12 mouse cellular contexts compared by ENCODE assay signal in genomic region chrX:99141900-99142299, GRCm38 (mm10). TPM values are rescaled to one million over a fixed set of nuclear protein-coding genes. Genes with fewer than 3 reads are reported as not detected.
DNase-seq lines count a peak whose midpoint lies in the region; ATAC-seq and TF ChIP-seq lines count a peak whose summit lies in the region.
"Had no signal": no experiment of that assay in that cellular context is flagged by ENCODE, and none has a peak within 500 bp of the region (broad histone marks: within the 10 kb centered on the region; RNA-seq: fewer than 3 reads in every experiment).

No protein-coding gene starts in this region.

- no peaks in the 10 kb centered on the region for H3K9me3 ChIP-seq in heart, embryonic 13.5 days
- no peaks in the 10 kb centered on the region for H3K9me3 ChIP-seq in forebrain, postnatal 0 days (ENCODE audit: low read length)
- H3K9me3 ChIP-seq in midbrain, embryonic 13.5 days = no peaks in the 10 kb centered on the region
- H3K9me3 ChIP-seq: G1E; heart, embryonic 12.5 days had no signal

- peak overlapping the region; percentile 73; the same call in 1 of the 2 replicates for H3K4me2 ChIP-seq in heart, embryonic 13.5 days
- peak overlapping the region; percentile 62; the same call in 1 of the 2 replicates for H3K4me2 ChIP-seq in forebrain, postnatal 0 days (ENCODE audit: low read depth)
- peak overlapping the region; percentile 76 for H3K4me2 ChIP-seq in midbrain, embryonic 13.5 days (replicated peaks)

- H3K4me3 ChIP-seq in heart, embryonic 13.5 days = no peak overlapping the region
- H3K4me3 ChIP-seq in brown adipose tissue, adult 24 weeks (ENCODE audit: insufficient read depth, low read depth, low read length) = peak overlapping the region; percentile 81
- no peak overlapping the region for H3K4me3 ChIP-seq in forebrain, postnatal 0 days (ENCODE audit: low read depth, low read length)
- H3K4me3 ChIP-seq in midbrain, embryonic 13.5 days (replicated peaks) = peak overlapping the region; percentile 70
- H3K4me3 ChIP-seq: heart, embryonic 12.5 days had no signal

- no peak overlapping the region for H3K27ac ChIP-seq in heart, embryonic 13.5 days (replicated peaks)
- H3K27ac ChIP-seq in brown adipose tissue, adult 24 weeks (replicated peaks; ENCODE audit: low read depth, low read length) = peak overlapping the region; percentile 31; the same call in 1 of the 2 replicates
- H3K27ac ChIP-seq in forebrain, postnatal 0 days (ENCODE audit: low read depth, low read length) = no peak overlapping the region
- peak overlapping the region; percentile 47; the same call in 1 of the 2 replicates for H3K27ac ChIP-seq in midbrain, embryonic 13.5 days

- peaks cover 21% of the 10 kb centered on the region for H3K36me3 ChIP-seq in heart, embryonic 13.5 days
- peaks cover 4% of the 10 kb centered on the region; the same call in 1 of the 2 replicates for H3K36me3 ChIP-seq in forebrain, postnatal 0 days (ENCODE audit: insufficient read depth)
- peaks cover 18% of the 10 kb centered on the region for H3K36me3 ChIP-seq in midbrain, embryonic 13.5 days
- H3K36me3 ChIP-seq: G1E had no signal

- no peak overlapping the region; the same call in 1 of the 2 replicates for H3K9ac ChIP-seq in heart, embryonic 13.5 days
- no peak overlapping the region for H3K9ac ChIP-seq in forebrain, postnatal 0 days
- no peak overlapping the region for H3K9ac ChIP-seq in midbrain, embryonic 13.5 days (replicated peaks)
- H3K9ac ChIP-seq: heart, embryonic 12.5 days had no signal

- DNase-seq in heart, adult 8-10 months (ENCODE audit: low spot score) = no peak
- no peak for DNase-seq in forebrain, postnatal 0 days
- DNase-seq in right cerebral cortex, postnatal 14 days = no peak
- no peak for DNase-seq in ovary, adult 18-20 months (ENCODE audit: low spot score)
- DNase-seq in cerebellum, postnatal 10 days = no peak
- DNase-seq: kidney, adult 9 months; thymus, postnatal 36 days had no signal

- peaks cover 50% of the 10 kb centered on the region for H3K4me1 ChIP-seq in heart, embryonic 13.5 days
- H3K4me1 ChIP-seq in brown adipose tissue, adult 24 weeks (ENCODE audit: control insufficient read depth, insufficient read depth, insufficient read length, low read length) = peaks cover 22% of the 10 kb centered on the region
- H3K4me1 ChIP-seq in forebrain, postnatal 0 days (ENCODE audit: insufficient read depth) = peaks cover 13% of the 10 kb centered on the region; the same call in 1 of the 2 replicates
- peaks cover 66% of the 10 kb centered on the region for H3K4me1 ChIP-seq in midbrain, embryonic 13.5 days (replicated peaks)

- H3K27me3 ChIP-seq in heart, embryonic 13.5 days (replicated peaks) = peaks cover 25% of the 10 kb centered on the region; the same call in 1 of the 2 replicates
- no peaks in the 10 kb centered on the region for H3K27me3 ChIP-seq in forebrain, postnatal 0 days (ENCODE audit: insufficient read depth, low read length)
- no peaks in the 10 kb centered on the region; the same call in 1 of the 2 replicates for H3K27me3 ChIP-seq in midbrain, embryonic 13.5 days
- H3K27me3 ChIP-seq: heart, embryonic 12.5 days had no signal

- TF ChIP-seq CTCF in forebrain, postnatal 0 days (IDR thresholded peaks at IDR 0.05; ENCODE audit: low read depth) = no peak

- ATAC-seq in heart, embryonic 13.5 days (ENCODE audit: extremely low read depth, insufficient number of reproducible peaks, low FRiP score, low TSS enrichment) = no peak
- ATAC-seq in forebrain, postnatal 0 days = no peak
- no peak for ATAC-seq in midbrain, embryonic 13.5 days

RNA-seq across cellular contexts. Expression of gene Efnb1, which starts 6.0 kb away (rescaled TPM):
- 20.6 and 20.8 TPM in 2 replicates for polyA plus RNA-seq in heart, embryonic 13.5 days (2015; fragmentation: Nextera tagmentation; extraction: Ambion mirVana)
- total RNA-seq in heart, adult 8-10 months (2022) = 10 to 100 TPM; 15.8 to 18.7 (median 16.4) TPM
- polyA plus RNA-seq in brown adipose tissue, adult 24 weeks (2012; ENCODE audit: insufficient read depth, insufficient read length, missing spikeins) = 10.3 and 17.4 TPM in 2 replicates
- 36.5 and 48.9 TPM in 2 replicates for total RNA-seq in forebrain, postnatal 0 days (2014; rRNA removed)
- polyA plus RNA-seq in forebrain, postnatal 0 days (2015; fragmentation: Nextera tagmentation; extraction: Ambion mirVana) = 26.6 and 29.6 TPM in 2 replicates
- 24.1 and 36.5 TPM in 2 replicates for polyA plus RNA-seq in midbrain, embryonic 13.5 days (2015; fragmentation: Nextera tagmentation; extraction: Ambion mirVana)
- total RNA-seq: G1E had no signal
- polyA plus RNA-seq: G1E had no signal

Comparison
In these comparisons a context has a peak if more than half of its experiments do, and no peak if none do; other contexts are left out.
1. H3K27ac ChIP-seq: peak in brown adipose tissue, adult 24 weeks (single experiment) and midbrain, embryonic 13.5 days (single experiment); none in heart, embryonic 13.5 days (single experiment) and forebrain, postnatal 0 days (single experiment).
2. H3K4me3 ChIP-seq: peak in brown adipose tissue, adult 24 weeks (single experiment) and midbrain, embryonic 13.5 days (single experiment); none in heart, embryonic 13.5 days (single experiment) and forebrain, postnatal 0 days (single experiment).
3. Peak in every context shown above with its lines, with median percentiles within 50 percentile points of each other: H3K4me2 ChIP-seq.